Mouse (Mus musculus): Measurements from ENCODE around the gene Pdzd7. TPM values are rescaled to one million over a fixed set of nuclear protein-coding genes. Genes with fewer than 3 reads are reported as not detected.

Pdzd7 gene
- polyA plus RNA-seq, 2 experiments = 0.03 TPM; not detected in 1

DNA sequence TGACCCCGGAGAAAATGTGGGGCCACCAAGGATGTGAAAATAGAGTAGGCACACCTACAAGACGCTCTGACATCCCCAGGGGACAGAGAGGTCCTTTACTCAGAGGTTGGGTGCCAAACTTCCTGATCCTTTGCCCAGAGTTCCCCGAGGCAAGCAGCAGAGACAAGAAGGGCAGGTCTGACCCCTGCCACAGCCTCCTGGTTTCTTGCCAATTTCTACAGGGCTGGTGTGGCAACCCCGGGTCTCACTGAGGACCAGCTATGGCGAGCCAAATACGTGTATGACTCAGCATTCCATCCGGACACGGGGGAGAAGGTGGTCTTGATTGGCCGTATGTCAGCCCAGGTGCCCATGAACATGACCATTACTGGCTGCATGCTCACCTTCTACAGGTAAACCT lies 4.0 kb upstream of the Pdzd7 start:
- Histone ChIP-seq H3K27ac (no peak overlapping the region), H3K4me2 (ENCODE audit: low read depth) (no peak overlapping the region), H3K36me3 (replicated peaks; ENCODE audit: control insufficient read depth, insufficient read depth, low read depth) (no peaks in the 10 kb centered on the region), H3K27me3 (ENCODE audit: control insufficient read depth, insufficient read depth, low read length) (peaks cover 18% of the 10 kb centered on the region), H3K4me3 (ENCODE audit: insufficient read depth in 1 of 2, low read depth in 2 of 2, low read length in 2 of 2) (no peak overlapping the region), H3K9ac (replicated peaks) (no peak overlapping the region), H3K4me1 (replicated peaks; ENCODE audit: control insufficient read depth in 2 of 2, insufficient read depth in 2 of 2, low read length in 1 of 2) (peaks cover 0 to 19% of the 10 kb centered on the region in 2 experiments; a peak in 2 of 4 replicates), H3K9me3 (ENCODE audit: control insufficient read depth, low read length) (no peaks in the 10 kb centered on the region)
- WGBS (ENCODE audit: insufficient replicate concordance) = 62% methylated on average over 9 of the region's 9 CpGs
- no peak for ATAC-seq (ENCODE audit: insufficient read depth)
- TF ChIP-seq CTCF (IDR thresholded peaks at IDR 0.05; ENCODE audit: low read depth) (no peak), EP300 (IDR thresholded peaks at IDR 0.05; ENCODE audit: low read depth) (no peak)
- DNase-seq (ENCODE audit: low read depth in 3 of 3, low spot score in 3 of 3) = no peak

DNA sequence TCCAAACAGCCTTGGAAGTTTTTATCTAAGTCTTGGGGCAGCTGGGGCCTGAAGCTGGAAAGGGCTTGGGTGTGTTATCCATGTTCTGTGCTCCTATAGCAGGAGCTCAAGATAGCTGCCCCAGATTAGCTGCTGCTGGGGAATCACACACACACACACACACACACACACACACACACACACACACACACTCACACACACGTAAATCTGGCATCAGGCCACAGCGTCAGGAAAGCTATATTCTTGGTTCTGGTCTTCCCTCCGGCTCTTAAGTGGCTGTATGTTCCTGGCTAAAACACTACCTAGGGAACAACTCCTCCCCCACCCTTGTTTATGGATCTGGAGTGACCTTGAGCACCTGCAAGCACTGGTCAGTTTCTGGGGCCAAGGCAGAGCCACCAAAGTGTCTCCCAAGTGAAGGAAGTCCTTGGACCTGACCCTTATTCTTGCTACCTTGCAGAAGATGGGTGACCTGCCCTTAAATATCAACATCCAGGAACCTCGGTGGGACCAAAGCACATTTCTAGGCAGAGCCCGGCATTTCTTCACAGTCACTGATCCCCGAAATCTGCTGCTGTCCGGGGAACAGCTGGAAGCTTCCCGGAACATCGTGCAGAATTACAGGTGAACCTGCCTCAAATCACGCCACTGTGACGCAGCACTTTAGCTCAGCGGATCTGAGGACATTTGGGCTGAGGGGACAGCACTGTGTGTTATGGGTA lies 3.3 kb upstream of the Pdzd7 start:
- ATAC-seq (ENCODE audit: insufficient read depth) (no peak), DNase-seq (ENCODE audit: low read depth in 3 of 3, low spot score in 3 of 3) (no peak)
- 73% methylated on average over 12 of the region's 12 CpGs for WGBS (ENCODE audit: insufficient replicate concordance)
- Histone ChIP-seq H3K36me3 (replicated peaks; ENCODE audit: control insufficient read depth, insufficient read depth, low read depth) (no peaks in the 10 kb centered on the region), H3K9me3 (ENCODE audit: control insufficient read depth, low read length) (no peaks in the 10 kb centered on the region), H3K4me3 (ENCODE audit: insufficient read depth in 1 of 2, low read depth in 2 of 2, low read length in 2 of 2) (peak overlapping the region in 1 of 2 experiments; percentile 61; a peak in 1 of 4 replicates), H3K27ac (no peak overlapping the region), H3K4me1 (replicated peaks; ENCODE audit: control insufficient read depth in 2 of 2, insufficient read depth in 2 of 2, low read length in 1 of 2) (peaks cover 0 to 19% of the 10 kb centered on the region in 2 experiments; a peak in 2 of 4 replicates), H3K27me3 (ENCODE audit: control insufficient read depth, insufficient read depth, low read length) (peaks cover 23% of the 10 kb centered on the region), H3K9ac (replicated peaks) (no peak overlapping the region), H3K4me2 (ENCODE audit: low read depth) (peak overlapping the region; percentile 59)
- TF ChIP-seq EP300 (IDR thresholded peaks at IDR 0.05; ENCODE audit: low read depth) = no peak
- no peak for TF ChIP-seq CTCF (IDR thresholded peaks at IDR 0.05; ENCODE audit: low read depth)

DNA sequence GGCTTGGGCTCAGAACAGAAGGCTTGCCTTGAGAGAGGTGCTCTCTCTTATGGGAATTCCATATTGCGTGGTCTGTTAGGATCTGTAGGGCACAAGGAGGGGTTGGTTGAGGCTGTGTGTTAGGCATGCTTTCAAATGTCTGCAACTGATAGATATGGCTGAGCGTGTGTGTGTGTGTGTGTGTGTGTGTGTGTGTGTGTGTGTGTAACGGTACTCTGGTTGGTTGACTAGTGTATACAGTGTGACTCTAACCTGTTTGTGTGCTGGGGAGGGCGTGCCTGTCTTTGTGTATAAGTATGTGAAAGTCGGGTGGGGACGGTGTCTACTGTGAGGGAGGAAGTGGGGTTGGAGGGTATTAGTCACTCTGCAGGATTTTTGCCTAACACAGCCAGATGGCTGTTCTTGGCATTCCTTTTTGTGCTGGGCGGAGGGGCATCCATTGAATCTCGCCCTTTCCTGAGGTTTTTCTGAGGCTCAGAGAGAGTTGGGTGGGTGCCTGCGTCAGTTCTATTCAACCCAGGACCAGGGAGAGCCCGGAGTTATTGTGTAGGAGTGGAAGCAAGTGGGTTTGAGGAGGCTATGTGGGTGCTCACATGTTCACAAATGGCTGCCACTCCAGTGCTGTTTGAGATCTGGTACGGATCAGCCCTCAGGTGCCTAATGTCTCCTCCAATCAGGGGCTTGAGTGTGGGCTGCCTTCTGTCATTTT lies 2.6 kb upstream of the Pdzd7 start:
- Histone ChIP-seq H3K27ac (peak overlapping the region; percentile 49), H3K4me2 (ENCODE audit: low read depth) (peak overlapping the region; percentile 59), H3K4me1 (replicated peaks; ENCODE audit: control insufficient read depth in 2 of 2, insufficient read depth in 2 of 2, low read length in 1 of 2) (peaks cover 0 to 19% of the 10 kb centered on the region in 2 experiments; a peak in 2 of 4 replicates), H3K4me3 (ENCODE audit: insufficient read depth in 1 of 2, low read depth in 2 of 2, low read length in 2 of 2) (peak overlapping the region; percentile 38 to 61), H3K9ac (replicated peaks) (peak overlapping the region; percentile 59), H3K9me3 (ENCODE audit: control insufficient read depth, low read length) (no peaks in the 10 kb centered on the region), H3K36me3 (replicated peaks; ENCODE audit: control insufficient read depth, insufficient read depth, low read depth) (no peaks in the 10 kb centered on the region), H3K27me3 (ENCODE audit: control insufficient read depth, insufficient read depth, low read length) (peaks cover 23% of the 10 kb centered on the region)
- peak in 2 of 3 experiments; percentile 20 to 54 for DNase-seq (ENCODE audit: low read depth in 3 of 3, low spot score in 3 of 3)
- ATAC-seq (ENCODE audit: insufficient read depth) = peak; percentile 77
- 27% methylated on average over 11 of the region's 11 CpGs for WGBS (ENCODE audit: insufficient replicate concordance)
- TF ChIP-seq CTCF (IDR thresholded peaks at IDR 0.05; ENCODE audit: low read depth) (no peak), EP300 (IDR thresholded peaks at IDR 0.05; ENCODE audit: low read depth) (peak; percentile 52)

DNA sequence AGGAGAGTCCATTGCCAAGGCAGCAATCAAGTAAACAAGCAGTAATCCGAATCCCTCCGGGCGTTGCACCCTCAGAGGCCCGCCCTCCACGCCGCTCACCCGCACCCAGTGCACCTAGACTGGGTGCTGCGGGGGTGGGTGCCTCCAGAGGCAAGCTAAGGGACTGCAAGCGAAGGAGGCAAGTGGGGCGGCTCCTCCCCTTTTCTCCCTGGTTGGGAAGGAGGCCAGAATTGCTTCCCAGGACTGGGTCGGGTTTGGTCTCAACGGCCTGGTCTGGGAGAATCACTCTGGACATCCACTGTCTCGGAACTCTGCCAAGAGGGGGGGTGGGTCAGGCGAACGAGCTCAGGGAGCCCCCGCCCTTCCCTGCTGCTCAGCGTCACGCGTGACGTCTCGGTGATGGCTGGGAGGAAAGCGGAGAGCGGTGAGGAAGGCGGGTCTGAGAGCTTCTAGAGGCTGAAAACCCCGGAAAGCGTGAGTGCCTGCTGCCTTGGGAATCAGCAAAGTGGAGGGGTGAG lies 2.0 kb upstream of the Pdzd7 start, which contains the start of gene Sfxn3:
Gene Sfxn3 (plus strand): TSS at position 87 of the 518 bp plus-strand sequence.
- H3K4me1 ChIP-seq (replicated peaks; ENCODE audit: control insufficient read depth in 2 of 2, insufficient read depth in 2 of 2, low read length in 1 of 2) = peaks cover 0 to 19% of the 10 kb centered on the region in 2 experiments; a peak in 2 of 4 replicates
- ATAC-seq (ENCODE audit: insufficient read depth) (peak; percentile 86), DNase-seq (ENCODE audit: low read depth in 3 of 3, low spot score in 3 of 3) (peak; percentile 38 to 77 (median 50))
- TF ChIP-seq EP300 (IDR thresholded peaks at IDR 0.05; ENCODE audit: low read depth) (no peak), CTCF (IDR thresholded peaks at IDR 0.05; ENCODE audit: low read depth) (peak; percentile 94)
- WGBS (ENCODE audit: insufficient replicate concordance) = under 1% methylated on average over 26 of the region's 26 CpGs
- H3K36me3 ChIP-seq (replicated peaks; ENCODE audit: control insufficient read depth, insufficient read depth, low read depth) = no peaks in the 10 kb centered on the region
- H3K4me3 ChIP-seq (ENCODE audit: insufficient read depth in 1 of 2, low read depth in 2 of 2, low read length in 2 of 2) = peak within 1 kb of the TSS; percentile 38 to 61
- H3K4me2 ChIP-seq (ENCODE audit: low read depth) = peak within 1 kb of the TSS; percentile 59
- H3K27me3 ChIP-seq (ENCODE audit: control insufficient read depth, insufficient read depth, low read length) = peaks cover 23% of the 10 kb centered on the region
- H3K9ac ChIP-seq (replicated peaks) = peak within 1 kb of the TSS; percentile 59
- no peaks in the 10 kb centered on the region for H3K9me3 ChIP-seq (ENCODE audit: control insufficient read depth, low read length)
- peak within 1 kb of the TSS; percentile 49 for H3K27ac ChIP-seq
